Mouse (Mus musculus) heart, adult 2 months (tissue): ENCODE results near the gene Cntnap1. TPM values are rescaled to one million over a fixed set of nuclear protein-coding genes. Genes with fewer than 3 reads are reported as not detected.

Source experiments
- DNase-seq, 2 experiments: peaks; one replicate each; pipeline ENCODE4 v3.0.0; 2021
- H3K27ac ChIP-seq: fragments of 200-600 bp; 2 replicates; pipeline ENCODE4 v1.8.1; 2022
- H3K27me3 ChIP-seq: fragments of 200-500 bp; 2 replicates; pipeline ENCODE4 v1.6.1; 2012; ENCODE audit warnings: mild to moderate bottlenecking, low read length, inconsistent platforms, mixed read lengths; ENCODE audit not compliant: control insufficient read depth, insufficient read depth
- H3K36me3 ChIP-seq: fragments of 200-500 bp; 2 replicates; pipeline ENCODE4 v1.6.1; 2012; ENCODE audit warnings: low read length, inconsistent platforms; ENCODE audit not compliant: control insufficient read depth, insufficient read depth
- H3K4me1 ChIP-seq: fragments of 200-500 bp; 2 replicates; pipeline ENCODE4 v1.6.1; 2011; ENCODE audit warnings: low read length; ENCODE audit not compliant: control insufficient read depth, insufficient read depth
- H3K4me3 ChIP-seq: fragments of 200-600 bp; 2 replicates; pipeline ENCODE4 v1.8.1; 2022
- H3K79me2 ChIP-seq: fragments of 200-500 bp; replicated peaks from 2 replicates; pipeline ENCODE4 v1.6.1; 2012; ENCODE audit warnings: mild to moderate bottlenecking, inconsistent platforms, low read length, moderate library complexity, mixed read lengths; ENCODE audit not compliant: control insufficient read depth, insufficient read depth
- H3K9ac ChIP-seq: fragments of 200-500 bp; 2 replicates; pipeline ENCODE4 v1.6.1; 2012; ENCODE audit warnings: low read depth, mild to moderate bottlenecking, control low read depth, inconsistent platforms, low read length, mixed read lengths
- CTCF ChIP-seq: fragments of 200-600 bp; IDR thresholded peaks from 2 replicates; pipeline ENCODE4 v1.8.1; 2022; ENCODE audit warnings: antibody characterized with exemption, mild to moderate bottlenecking, moderate library complexity
- EP300 ChIP-seq: fragments of 200-500 bp; IDR thresholded peaks from 2 replicates; pipeline ENCODE4 v1.6.1; 2011; ENCODE audit warnings: low read depth, low read length, control low read depth; ENCODE audit not compliant: insufficient read depth
- POLR2A ChIP-seq: fragments of 200-500 bp; IDR thresholded peaks from 2 replicates; pipeline ENCODE4 v1.6.1; 2011; ENCODE audit warnings: mild to moderate bottlenecking, low read depth, low read length, control low read depth; ENCODE audit not compliant: insufficient read depth
- WGBS: fragments of 180-500 bp; shearing (Covaris S2); methylation state at CpG from one replicate; pipeline ENCODE4 v1.1.7; 2018; 5-methylcytosine and 5-hydroxymethylcytosine counted together
- intact Hi-C: fragments of 180-260 bp; cut with DNase I; formaldehyde crosslinking; loops from one replicate; pipeline ENCODE4 v1.15.1; 2025
- polyA plus RNA-seq: library from polyadenylated mRNA; depleted of rRNA; stranded (reverse); fragments of >200 nt; gene quantifications from 2 replicates; pipeline ENCODE4 v1.2.3, GENCODE M21; 2012
- total RNA-seq, 2 experiments: library from RNA; stranded (reverse); gene quantifications; 2 replicates each; pipeline ENCODE4 v1.2.3; 2021

Gene Cntnap1
- total and polyA plus RNA-seq, 3 experiments = 1.3 to 3.1 (median 1.5) TPM

- Histone ChIP-seq H3K4me3 (no peak overlapping the region), H3K4me1 (no peaks in the 10 kb centered on the region; the same call in 1 of the 2 replicates), H3K9ac (no peak overlapping the region; the same call in 1 of the 2 replicates), H3K27me3 (no peaks in the 10 kb centered on the region), H3K36me3 (no peaks in the 10 kb centered on the region), H3K79me2 (no peaks in the 10 kb centered on the region), H3K27ac (peak overlapping the region; percentile 82)
- 25% methylated on average over 18 of the region's 18 CpGs for WGBS
- TF ChIP-seq EP300 (peak; percentile 79), POLR2A (peak; percentile 19; the same call in 1 of the 2 replicates), CTCF (no peak)
- intact Hi-C loops = no loop called here
- peak; percentile 66 to 84 for DNase-seq
Measured at GRCm38 (mm10) chr11:101130056-101130756, 40.1 kb upstream of the Cntnap1 start.

- Histone ChIP-seq H3K4me1 (no peaks in the 10 kb centered on the region; the same call in 1 of the 2 replicates), H3K27me3 (no peaks in the 10 kb centered on the region), H3K36me3 (no peaks in the 10 kb centered on the region), H3K4me3 (no peak overlapping the region), H3K27ac (no peak overlapping the region), H3K79me2 (no peaks in the 10 kb centered on the region), H3K9ac (no peak overlapping the region)
- intact Hi-C loops = no loop called here
- TF ChIP-seq CTCF = no peak
- TF ChIP-seq EP300 = no peak
- 93% methylated on average over 2 of the region's 2 CpGs for WGBS
- no peak for DNase-seq
Measured at GRCm38 (mm10) chr11:101131187-101131586, 39.1 kb upstream of the Cntnap1 start.

- Histone ChIP-seq H3K4me1 (no peaks in the 10 kb centered on the region; the same call in 1 of the 2 replicates), H3K27me3 (no peaks in the 10 kb centered on the region), H3K79me2 (no peaks in the 10 kb centered on the region), H3K36me3 (no peaks in the 10 kb centered on the region), H3K9ac (no peak overlapping the region), H3K27ac (no peak overlapping the region), H3K4me3 (no peak overlapping the region)
- no peak for DNase-seq
- intact Hi-C loops = no loop called here
- no peak for TF ChIP-seq EP300
- peak; percentile 52 for TF ChIP-seq CTCF
- WGBS = 89% methylated on average over 6 of the region's 6 CpGs
Measured at GRCm38 (mm10) chr11:101131701-101132100, 38.6 kb upstream of the Cntnap1 start.

GRCm38 (mm10) chr11:101133037-101133436 is 37.3 kb upstream of the Cntnap1 start:
- H3K36me3 ChIP-seq = no peaks in the 10 kb centered on the region
- no peak overlapping the region for H3K27ac ChIP-seq
- no peak overlapping the region for H3K9ac ChIP-seq
- intact Hi-C loops = no loop called here
- H3K4me1 ChIP-seq = no peaks in the 10 kb centered on the region; the same call in 1 of the 2 replicates
- 43% methylated on average over 12 of the region's 12 CpGs for WGBS
- H3K27me3 ChIP-seq = no peaks in the 10 kb centered on the region
- H3K79me2 ChIP-seq = no peaks in the 10 kb centered on the region
- H3K4me3 ChIP-seq = no peak overlapping the region
- DNase-seq = no peak
- TF ChIP-seq EP300 (no peak), POLR2A (no peak), CTCF (no peak)

- 54% methylated on average over 13 of the region's 13 CpGs for WGBS
- no peak for TF ChIP-seq POLR2A
- TF ChIP-seq CTCF = no peak
- 0 out of 2 replicates have a peak, but pooled peaks have one; percentile 75 for TF ChIP-seq EP300
- Histone ChIP-seq H3K79me2 (no peaks in the 10 kb centered on the region), H3K4me3 (no peak overlapping the region), H3K27ac (no peak overlapping the region), H3K27me3 (no peaks in the 10 kb centered on the region), H3K4me1 (peaks cover 3% of the 10 kb centered on the region), H3K9ac (no peak overlapping the region), H3K36me3 (no peaks in the 10 kb centered on the region)
- intact Hi-C loops = no loop called here
- no peak for DNase-seq
Measured at GRCm38 (mm10) chr11:101134217-101134865, 36.0 kb upstream of the Cntnap1 start.

GRCm38 (mm10) chr11:101137000-101137399 is 33.3 kb upstream of the Cntnap1 start:
- WGBS = 79% methylated on average over 7 of the region's 7 CpGs
- H3K4me3 ChIP-seq = no peak overlapping the region
- H3K27ac ChIP-seq = no peak overlapping the region
- no peaks in the 10 kb centered on the region for H3K36me3 ChIP-seq
- H3K4me1 ChIP-seq = peaks cover 3% of the 10 kb centered on the region
- H3K79me2 ChIP-seq = no peaks in the 10 kb centered on the region
- no peak overlapping the region for H3K9ac ChIP-seq
- TF ChIP-seq EP300 = no peak
- no peak for TF ChIP-seq POLR2A
- no peak for TF ChIP-seq CTCF
- DNase-seq = no peak
- intact Hi-C loops = loop anchor here (5.0 kb wide), 1 partner anchor 35 kb away; the partner anchor contains the start of genes Cntnap1 and Plekhh3
- H3K27me3 ChIP-seq = no peaks in the 10 kb centered on the region
